ENCODE assay signal across 18 mouse cellular contexts in genomic region chr5:5264712-5265111, GRCm38 (mm10).
DNase-seq lines count a peak whose midpoint lies in the region; ATAC-seq lines count a peak whose summit lies in the region.
"Had no signal": no experiment of that assay in that cellular context is flagged by ENCODE, and none has a peak within 500 bp of the region (broad histone marks: within the 10 kb centered on the region; RNA-seq: fewer than 3 reads in every experiment).

No protein-coding gene starts in this region.

- H3K9me3 ChIP-seq in heart, embryonic 11.5 days (replicated peaks; ENCODE audit: control insufficient read depth, low read length): no peaks in the 10 kb centered on the region
- no peaks in the 10 kb centered on the region for H3K9me3 ChIP-seq in neural tube, embryonic 12.5 days
- no peaks in the 10 kb centered on the region for H3K9me3 ChIP-seq in hindbrain, embryonic 15.5 days
- H3K9me3 ChIP-seq in neural tube, embryonic 14.5 days (ENCODE audit: control insufficient read depth, low read length): no peaks in the 10 kb centered on the region
- H3K9me3 ChIP-seq: embryonic facial prominence, embryonic 10.5 days had no signal

- intact Hi-C loops in heart, postnatal 25 days (cut with DNase I): loop anchor here (5.0 kb wide), 2 partner anchors 113 to 218 kb away; no protein-coding TSS in a partner anchor

- H3K9ac ChIP-seq in heart, embryonic 11.5 days (ENCODE audit: low read depth, low read length): no peak overlapping the region
- no peak overlapping the region for H3K9ac ChIP-seq in neural tube, embryonic 12.5 days
- peak overlapping the region; percentile 54; the same call in 1 of the 2 replicates for H3K9ac ChIP-seq in hindbrain, embryonic 15.5 days
- 0 out of 2 replicates have a peak overlapping the region, but pooled peaks have one; percentile 41 for H3K9ac ChIP-seq in neural tube, embryonic 14.5 days (replicated peaks; ENCODE audit: low read depth, low read length)

- WGBS in heart, embryonic 11.5 days (ENCODE audit: insufficient replicate concordance): 74% methylated on average over 2 of the region's 2 CpGs
- 92% methylated on average over 2 of the region's 2 CpGs for WGBS in neural tube, embryonic 12.5 days
- WGBS in hindbrain, embryonic 15.5 days: 59% methylated on average over 2 of the region's 2 CpGs
- 74% methylated on average over 2 of the region's 2 CpGs for WGBS in neural tube, embryonic 14.5 days

- peak overlapping the region; percentile 46 for H3K4me2 ChIP-seq in heart, embryonic 11.5 days
- peak overlapping the region; percentile 46; the same call in 1 of the 2 replicates for H3K4me2 ChIP-seq in neural tube, embryonic 12.5 days (replicated peaks)
- H3K4me2 ChIP-seq in hindbrain, embryonic 15.5 days: peak overlapping the region; percentile 61
- peak overlapping the region; percentile 46 for H3K4me2 ChIP-seq in neural tube, embryonic 14.5 days (ENCODE audit: low read depth, low read length)

- H3K27me3 ChIP-seq in heart, embryonic 11.5 days (ENCODE audit: control insufficient read depth, insufficient read depth, low read length): no peaks in the 10 kb centered on the region
- H3K27me3 ChIP-seq in neural tube, embryonic 12.5 days (replicated peaks): no peaks in the 10 kb centered on the region
- H3K27me3 ChIP-seq in hindbrain, embryonic 15.5 days: no peaks in the 10 kb centered on the region
- H3K27me3 ChIP-seq in neural tube, embryonic 14.5 days (ENCODE audit: control insufficient read depth, insufficient read depth, low read length): no peaks in the 10 kb centered on the region

- H3K4me1 ChIP-seq in heart, embryonic 11.5 days (ENCODE audit: control insufficient read depth, insufficient read depth, low read length): peaks cover 32% of the 10 kb centered on the region
- H3K4me1 ChIP-seq in neural tube, embryonic 12.5 days: peaks cover 10% of the 10 kb centered on the region
- H3K4me1 ChIP-seq in hindbrain, embryonic 15.5 days (replicated peaks): peaks cover 34% of the 10 kb centered on the region
- H3K4me1 ChIP-seq in neural tube, embryonic 14.5 days (ENCODE audit: control insufficient read depth, insufficient read depth, low read length): peaks cover 4% of the 10 kb centered on the region; the same call in 1 of the 2 replicates

- no peak for ATAC-seq in heart, embryonic 11.5 days (replicated peaks; ENCODE audit: insufficient number of reproducible peaks, low FRiP score, low TSS enrichment)
- no peak for ATAC-seq in neural tube, embryonic 12.5 days (ENCODE audit: low FRiP score, low read depth)
- no peak for ATAC-seq in hindbrain, embryonic 15.5 days (ENCODE audit: low FRiP score, low read depth)
- ATAC-seq in neural tube, embryonic 14.5 days (ENCODE audit: low read depth): no peak

- H3K36me3 ChIP-seq in heart, embryonic 11.5 days (ENCODE audit: control insufficient read depth, insufficient read depth, low read length): no peaks in the 10 kb centered on the region
- H3K36me3 ChIP-seq in neural tube, embryonic 12.5 days: no peaks in the 10 kb centered on the region
- H3K36me3 ChIP-seq in hindbrain, embryonic 15.5 days: no peaks in the 10 kb centered on the region
- H3K36me3 ChIP-seq in neural tube, embryonic 14.5 days (ENCODE audit: control insufficient read depth, insufficient read depth, low read length): no peaks in the 10 kb centered on the region
- H3K36me3 ChIP-seq: embryonic facial prominence, embryonic 10.5 days had no signal

- no peak overlapping the region for H3K27ac ChIP-seq in heart, embryonic 11.5 days (ENCODE audit: low read depth, low read length)
- no peak overlapping the region for H3K27ac ChIP-seq in neural tube, embryonic 12.5 days
- peak overlapping the region; percentile 87 for H3K27ac ChIP-seq in hindbrain, embryonic 15.5 days (replicated peaks)
- peak overlapping the region; percentile 16; the same call in 1 of the 2 replicates for H3K27ac ChIP-seq in neural tube, embryonic 14.5 days (ENCODE audit: low read depth, low read length)
- H3K27ac ChIP-seq: embryonic facial prominence, embryonic 10.5 days had no signal

- no peak overlapping the region for H3K4me3 ChIP-seq in heart, embryonic 11.5 days (ENCODE audit: low read depth, low read length)
- H3K4me3 ChIP-seq in neural tube, embryonic 12.5 days: no peak overlapping the region
- H3K4me3 ChIP-seq in hindbrain, embryonic 15.5 days: peak overlapping the region; percentile 40
- H3K4me3 ChIP-seq in neural tube, embryonic 14.5 days (ENCODE audit: low read depth, low read length): peak overlapping the region; percentile 21
- H3K4me3 ChIP-seq: embryonic facial prominence, embryonic 10.5 days; myocyte had no signal

- no peak for DNase-seq in heart, postnatal 25 days (ENCODE audit: low spot score)
- no peak for DNase-seq in neural tube, embryonic 10.5 days (ENCODE audit: extremely low spot score, low spot score)
- no peak for DNase-seq in embryo, embryonic 11 days
- no peak for DNase-seq in lung, postnatal 4 days
- DNase-seq: adrenal gland, postnatal 10 days; gastrocnemius, postnatal 25 days; heart, postnatal 36 days; kidney, adult 18-20 months; kidney, postnatal 25 days; liver; lung, adult 2 months; thymus, adult 18-20 months had no signal

Comparison
In these comparisons a context has a peak if more than half of its experiments do, and no peak if none do; other contexts are left out.
1. H3K27ac ChIP-seq: peak in hindbrain, embryonic 15.5 days (single experiment) and neural tube, embryonic 14.5 days (single experiment); none in heart, embryonic 11.5 days (single experiment) and neural tube, embryonic 12.5 days (single experiment).
2. H3K4me3 ChIP-seq: peak in hindbrain, embryonic 15.5 days (single experiment) and neural tube, embryonic 14.5 days (single experiment); none in heart, embryonic 11.5 days (single experiment) and neural tube, embryonic 12.5 days (single experiment).
3. H3K9ac ChIP-seq: peak in hindbrain, embryonic 15.5 days (single experiment) and neural tube, embryonic 14.5 days (single experiment); none in heart, embryonic 11.5 days (single experiment) and neural tube, embryonic 12.5 days (single experiment).
4. Peak in every context shown above with its lines, with median percentiles within 50 percentile points of each other: H3K4me2 ChIP-seq.